Mouse (Mus musculus): Measurements from ENCODE around the gene Tmem189.
A peak's percentile ranks its signal among the peaks of the same experiment; 100 is the strongest.

The Tmem189 gene

DNA sequence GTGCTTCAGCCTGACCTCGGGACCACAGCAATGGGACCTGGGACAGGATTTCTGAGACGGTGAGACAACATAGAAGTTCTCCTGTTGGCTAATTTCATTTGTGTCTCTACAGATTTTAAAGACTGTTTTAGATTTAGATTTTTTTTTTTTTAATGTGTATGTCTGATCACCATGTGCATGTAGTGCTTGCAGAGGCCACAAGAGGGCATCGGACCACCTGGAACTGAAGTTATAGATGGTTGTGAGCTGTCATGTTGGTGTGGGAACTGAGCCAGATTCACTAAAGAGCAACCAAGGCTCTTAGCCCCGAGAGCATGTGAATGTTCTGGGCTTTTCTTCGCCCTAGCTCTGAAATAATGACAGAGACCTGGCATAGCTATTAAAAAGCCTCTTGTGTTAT, 9.0 kb downstream of the Tmem189 start:
- DNase-seq (ENCODE audit: low spot score in 2 of 2), result peak; percentile 50 to 68

DNA sequence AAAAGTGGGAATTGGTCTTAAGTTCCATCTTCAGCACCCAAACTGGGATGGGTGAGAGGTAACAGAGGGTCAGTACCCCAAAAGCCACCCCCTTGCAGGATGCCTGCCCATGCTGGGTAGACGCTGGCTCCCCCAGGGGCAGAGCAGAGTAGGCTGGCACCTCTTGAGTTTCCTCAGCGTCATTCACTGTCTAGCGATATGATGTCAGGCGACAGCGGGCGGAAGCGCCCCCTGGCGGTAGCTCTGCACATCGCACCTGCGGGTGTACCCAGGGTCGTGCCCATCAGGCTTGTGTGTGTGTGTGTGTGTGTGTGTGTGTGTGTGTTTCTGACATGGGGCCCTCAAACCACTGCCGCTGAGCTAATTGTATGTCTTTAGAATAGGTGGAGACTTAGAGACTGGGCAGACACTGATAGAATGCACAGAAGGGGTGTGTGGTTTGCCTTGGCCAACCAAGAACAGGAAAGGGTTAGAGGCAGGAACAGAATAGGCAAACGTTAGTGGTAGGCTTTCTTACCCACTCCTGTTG, 9.7 kb downstream of the Tmem189 start:
- DNase-seq (ENCODE audit: low spot score in 2 of 2), result peak; percentile 80 to 91

- DNase-seq (ENCODE audit: low spot score in 2 of 2), result no peak
Measured at GRCm38 (mm10) chr2:167678600-167678999, 11.0 kb downstream of the Tmem189 start.

- DNase-seq (ENCODE audit: low spot score in 2 of 2), result no peak
Measured at GRCm38 (mm10) chr2:167675120-167675909, 14.3 kb downstream of the Tmem189 start.

GRCm38 (mm10) chr2:167672212-167672685, 17.4 kb downstream of the Tmem189 start:
- peak in 1 of 2 experiments; percentile 48 for DNase-seq (ENCODE audit: low spot score in 2 of 2)

DNA sequence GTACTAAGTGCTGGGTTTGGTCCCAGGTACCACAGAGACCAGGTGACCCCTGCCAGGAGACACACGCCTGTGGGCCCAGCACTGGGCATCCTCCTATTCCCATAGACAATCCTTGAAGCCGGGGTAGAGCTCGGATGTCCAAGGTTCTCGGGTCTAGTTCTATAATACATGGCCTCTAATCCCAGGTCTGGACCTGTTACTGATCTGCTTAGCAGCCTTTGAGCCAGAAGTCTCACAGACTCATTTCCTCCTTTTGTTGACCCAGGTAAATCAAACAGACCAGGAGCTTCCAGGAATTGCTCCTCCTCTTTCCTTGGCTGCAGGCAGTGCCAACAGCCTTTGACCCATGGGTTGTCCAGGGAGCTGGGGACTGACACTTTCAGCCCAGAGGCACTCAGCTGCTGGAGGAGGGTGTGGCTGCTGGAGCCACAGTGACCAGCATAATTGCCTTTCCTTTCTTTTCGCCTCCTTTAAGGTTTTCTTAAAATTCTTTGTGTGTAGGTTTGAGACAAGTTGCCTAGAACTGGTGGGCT, 18.5 kb downstream of the Tmem189 start:
- DNase-seq (ENCODE audit: low spot score in 2 of 2), result no peak

DNA sequence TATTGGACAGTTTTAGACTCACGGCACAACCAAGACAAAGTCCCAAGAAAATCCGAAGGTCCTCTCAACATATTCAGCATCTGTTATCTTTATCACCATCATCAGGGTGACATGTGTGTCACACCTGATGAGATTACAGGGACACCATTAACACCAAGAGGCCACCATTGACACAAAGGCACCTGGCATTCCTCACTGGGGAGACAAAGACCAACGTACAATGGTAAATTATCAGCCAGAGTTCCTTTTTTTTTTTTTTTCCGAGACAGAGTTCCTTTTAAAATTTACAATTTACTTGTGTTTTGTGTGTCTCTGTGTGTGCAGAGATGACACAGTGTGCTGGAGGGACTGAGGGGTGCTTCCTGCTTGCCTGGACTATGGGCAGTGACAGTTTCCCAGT, 20.2 kb downstream of the Tmem189 start:
- no peak for DNase-seq (ENCODE audit: low spot score in 2 of 2)

- DNase-seq (ENCODE audit: low spot score in 2 of 2), result no peak
Measured at GRCm38 (mm10) chr2:167668426-167668825, 21.2 kb downstream of the Tmem189 start.

DNA sequence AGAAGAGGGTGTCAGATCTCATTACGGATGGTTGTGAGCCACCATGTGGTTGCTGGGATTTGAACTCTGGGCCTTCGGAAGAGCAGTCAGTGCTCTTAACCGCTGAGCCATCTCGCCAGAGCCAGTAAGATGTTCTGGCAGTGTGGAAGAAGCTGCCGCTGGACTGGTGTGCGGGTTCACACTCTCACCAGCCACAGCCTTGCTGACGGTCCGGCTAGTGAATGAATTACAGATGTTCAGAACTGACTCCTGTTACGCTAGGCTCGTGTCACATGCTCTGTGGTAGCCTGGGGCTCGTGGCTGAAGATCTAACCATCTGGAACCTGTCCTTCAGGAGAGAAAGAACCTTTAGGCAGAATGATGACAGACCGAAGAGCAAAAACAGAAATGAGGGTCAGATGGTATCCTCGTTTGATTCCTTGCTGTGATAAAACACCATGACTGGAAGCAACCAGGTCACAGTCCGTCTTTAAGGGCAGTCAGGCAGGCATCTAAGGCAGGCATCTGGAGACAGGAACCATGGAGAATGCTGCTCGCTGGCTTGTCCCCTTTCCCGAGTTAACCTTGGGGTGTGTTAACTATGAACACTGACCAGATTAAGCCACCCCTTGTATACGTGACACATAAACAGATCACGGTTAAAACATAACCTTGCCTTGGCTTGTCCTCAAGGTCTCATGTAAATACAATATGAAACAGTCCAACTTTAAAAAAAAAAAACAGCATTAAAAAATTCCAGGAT, 23.5 kb downstream of the Tmem189 start:
- no peak for DNase-seq (ENCODE audit: low spot score in 2 of 2)

DNA sequence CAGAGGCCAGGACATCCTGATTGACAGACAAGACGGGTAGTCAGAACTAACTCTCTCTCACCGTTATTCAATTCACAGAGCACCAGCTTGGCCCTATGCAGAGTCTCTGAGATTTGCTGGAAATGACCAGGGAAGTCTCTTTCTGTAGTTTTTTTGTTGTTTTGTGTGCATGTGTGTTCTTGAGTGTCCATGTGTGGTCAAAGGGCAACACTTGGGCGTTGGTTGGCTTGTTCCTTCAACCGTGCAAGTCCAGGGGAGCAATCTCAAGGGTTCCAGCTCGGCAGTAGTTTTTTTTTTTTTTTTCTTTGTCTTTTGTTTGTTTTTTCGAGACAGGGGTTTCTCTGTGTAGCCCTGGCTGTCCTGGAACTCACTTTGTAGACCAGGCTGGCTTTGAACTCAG, 26.9 kb downstream of the Tmem189 start:
- DNase-seq (ENCODE audit: low spot score in 2 of 2), result no peak

- peak; percentile 92 to 93 for DNase-seq (ENCODE audit: low spot score in 2 of 2)
Measured at GRCm38 (mm10) chr2:167661270-167662203, 28.1 kb downstream of the Tmem189 start, which contains the start of gene Gm20431. Gm20431 (minus strand) TSS chr2:167661496.

- no peak for DNase-seq (ENCODE audit: low spot score in 2 of 2)
Measured at GRCm38 (mm10) chr2:167660611-167660971, 29.0 kb downstream of the Tmem189 start.

DNA sequence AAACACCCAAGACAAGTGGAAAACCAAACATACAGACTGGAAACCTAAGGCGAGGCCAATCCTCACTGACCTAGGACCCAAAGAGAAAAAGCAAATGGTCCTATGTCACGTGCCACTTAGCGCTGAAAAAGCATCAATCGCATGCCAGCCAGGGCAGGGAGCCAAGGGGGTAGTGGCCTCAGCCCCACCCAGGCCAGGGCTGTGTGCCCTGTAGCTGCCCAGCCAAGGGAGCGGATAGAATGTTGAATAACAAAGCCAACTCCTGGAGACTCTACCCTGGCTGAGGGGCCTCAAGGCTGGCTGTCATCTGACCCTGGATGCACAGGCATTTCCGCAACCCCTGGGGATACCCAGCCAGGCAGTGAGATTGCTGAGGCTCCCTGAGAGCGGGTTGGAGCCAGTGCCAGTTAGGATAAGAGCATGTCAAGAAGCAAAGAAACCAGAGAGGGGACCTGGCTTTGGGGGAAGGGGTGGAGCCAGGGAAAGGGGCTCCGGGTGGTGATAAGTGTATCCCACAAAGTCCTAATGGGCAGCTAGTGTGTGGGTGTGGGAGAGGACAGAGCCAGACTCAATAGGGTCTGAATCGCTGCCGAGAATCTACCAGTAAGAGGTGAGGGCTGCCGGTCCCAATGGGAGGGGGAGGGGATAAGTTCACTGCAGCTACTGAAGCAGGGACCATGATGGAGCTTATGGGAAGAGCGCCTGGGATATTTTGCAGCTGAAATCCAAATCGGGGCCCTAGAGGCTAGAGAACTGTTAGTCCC, 29.6 kb downstream of the Tmem189 start:
- DNase-seq (ENCODE audit: low spot score in 2 of 2), result no peak

GRCm38 (mm10) chr2:167659177-167659846, 30.3 kb downstream of the Tmem189 start:
- no peak for DNase-seq (ENCODE audit: low spot score in 2 of 2)

DNA sequence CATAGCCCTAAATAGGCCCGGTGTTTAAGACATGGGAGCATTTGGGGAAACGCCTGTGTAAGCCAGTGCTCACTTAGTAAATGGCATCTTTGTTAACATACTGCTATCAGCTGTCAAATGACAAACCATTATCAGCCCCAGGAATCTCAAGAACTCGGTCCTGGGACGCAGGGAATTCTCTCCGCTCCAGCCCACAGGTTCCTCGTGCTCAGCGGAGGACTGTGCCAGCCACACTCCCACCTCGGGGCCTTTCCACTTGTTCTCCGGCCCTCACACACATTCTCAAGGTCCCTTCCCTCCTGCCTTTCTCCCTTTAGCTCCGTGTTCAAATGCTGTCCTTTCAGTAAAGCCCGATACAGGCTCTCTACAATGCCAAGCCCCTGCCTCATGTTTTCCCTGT, 30.9 kb downstream of the Tmem189 start:
- no peak for DNase-seq (ENCODE audit: low spot score in 2 of 2)

- DNase-seq (ENCODE audit: low spot score in 2 of 2), result no peak
Measured at GRCm38 (mm10) chr2:167657973-167658372, 31.6 kb downstream of the Tmem189 start.

DNA sequence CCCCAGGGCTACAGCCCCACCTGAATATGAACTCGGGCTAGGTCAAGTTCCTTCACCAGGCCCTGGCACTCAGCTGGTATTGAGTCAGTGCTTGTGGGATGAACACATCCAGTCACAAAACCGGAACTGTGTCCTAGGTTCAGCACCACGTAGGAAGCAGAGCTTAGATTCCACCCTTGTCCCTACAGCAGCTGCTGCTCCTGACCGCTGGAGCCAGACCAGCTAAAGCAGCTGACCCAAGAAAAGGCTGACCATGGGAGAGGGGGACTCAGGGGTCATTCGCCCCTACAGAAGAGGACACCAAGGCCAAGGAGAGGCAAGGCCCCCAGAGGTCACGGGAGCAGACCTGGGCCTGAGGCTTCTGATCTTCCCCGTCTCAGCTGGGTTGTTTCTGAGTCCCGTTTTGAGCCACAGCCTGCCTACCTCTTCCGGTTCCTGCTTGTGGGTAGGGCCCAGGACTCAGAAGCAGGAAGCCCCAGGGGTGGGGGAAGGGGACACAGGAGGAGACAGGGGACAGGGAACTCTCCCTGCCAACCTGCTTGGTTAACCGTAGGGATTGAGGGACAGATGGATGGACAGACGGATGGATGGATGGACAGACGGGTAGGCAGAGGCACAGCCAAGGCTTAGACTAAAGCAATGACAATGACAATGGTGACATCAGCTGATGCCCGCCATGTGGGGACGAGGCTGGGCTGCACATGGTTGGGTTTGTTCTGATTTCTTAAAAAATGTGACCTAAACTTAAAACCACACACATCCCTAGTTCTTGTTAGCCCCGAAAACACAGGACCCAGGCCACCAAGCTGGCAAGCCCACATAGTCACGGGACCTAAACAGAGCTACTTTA, 32.8 kb downstream of the Tmem189 start:
- peak; percentile 56 to 57 for DNase-seq (ENCODE audit: low spot score in 2 of 2)

DNA sequence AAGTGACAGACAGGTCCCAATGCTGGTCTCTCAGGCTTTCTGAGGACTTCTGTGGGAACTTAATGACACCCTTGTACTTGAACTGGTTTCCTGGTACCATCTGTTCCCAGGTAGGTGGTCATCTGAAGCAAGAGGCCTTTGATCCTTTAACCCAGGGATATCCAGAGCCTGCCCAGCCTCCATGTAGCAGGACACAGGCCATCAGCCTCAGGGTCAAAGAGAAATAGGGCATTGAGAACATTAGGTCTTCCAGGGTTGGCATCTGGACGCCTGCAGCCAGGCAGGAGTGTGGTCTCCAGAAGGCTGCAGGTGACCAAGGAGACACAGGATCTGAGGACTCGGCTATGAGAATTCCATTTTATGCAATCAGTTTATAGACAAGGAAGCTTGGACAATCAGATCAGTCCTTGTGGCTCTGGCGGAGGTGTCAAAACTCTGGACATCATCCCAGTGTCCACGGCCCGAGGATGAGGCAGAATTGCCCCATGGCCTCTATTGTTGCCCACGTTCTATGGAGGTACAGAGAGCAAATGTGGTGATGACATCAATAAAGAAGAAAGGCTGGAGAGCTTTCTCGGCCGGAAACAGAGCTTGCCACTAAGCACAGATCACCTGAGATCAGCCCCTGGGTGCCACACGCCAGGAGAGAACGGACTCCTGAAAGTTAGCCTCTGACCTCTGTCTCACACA, 34.6 kb downstream of the Tmem189 start:
- DNase-seq (ENCODE audit: low spot score in 2 of 2), result no peak

All from spleen, postnatal 14 days (tissue).